Mouse (Mus musculus) spleen, postnatal 36 days (tissue): ENCODE measurements around the gene Sgtb.

Source experiments
- DNase-seq, 2 experiments: peaks; one replicate each; pipeline ENCODE4 v3.0.0; 2022; ENCODE audit warnings: low spot score in 2 of 2, mixed read lengths in 1 of 2

Sgtb gene

DNA sequence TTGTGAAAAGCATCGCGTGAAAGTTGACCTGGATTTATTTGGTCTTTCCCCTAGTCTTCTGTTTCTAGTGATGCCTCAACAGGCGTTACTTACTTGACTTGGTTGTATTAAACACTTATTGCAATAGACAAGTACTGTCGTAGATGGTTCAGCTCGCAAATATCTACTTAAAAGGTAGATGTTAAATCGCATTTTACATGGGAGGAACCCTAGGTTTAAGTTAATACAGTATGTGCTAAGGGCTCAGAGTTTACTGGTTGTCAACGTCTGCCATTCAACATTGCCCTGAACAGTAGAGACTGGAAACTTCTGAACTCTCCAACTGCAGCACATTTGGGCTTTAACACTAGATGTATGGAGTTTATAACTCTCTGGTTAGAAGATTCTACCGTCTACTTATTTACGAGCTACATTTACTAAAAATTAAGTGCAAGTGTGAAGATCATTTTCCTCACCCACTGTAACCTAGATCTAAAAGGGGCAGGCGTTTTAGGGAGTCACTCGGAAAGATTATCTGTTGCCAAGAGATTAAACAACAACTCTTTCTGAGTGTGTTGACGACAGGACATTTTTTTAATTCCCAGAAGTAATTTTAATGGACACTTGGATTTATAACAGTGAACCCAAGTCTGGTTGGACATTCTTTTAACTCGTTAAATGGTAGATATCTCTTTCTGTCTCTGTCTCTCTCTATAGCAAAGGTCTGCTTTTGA lies 69.8 kb downstream of the Sgtb start:
- no peak for DNase-seq

DNA sequence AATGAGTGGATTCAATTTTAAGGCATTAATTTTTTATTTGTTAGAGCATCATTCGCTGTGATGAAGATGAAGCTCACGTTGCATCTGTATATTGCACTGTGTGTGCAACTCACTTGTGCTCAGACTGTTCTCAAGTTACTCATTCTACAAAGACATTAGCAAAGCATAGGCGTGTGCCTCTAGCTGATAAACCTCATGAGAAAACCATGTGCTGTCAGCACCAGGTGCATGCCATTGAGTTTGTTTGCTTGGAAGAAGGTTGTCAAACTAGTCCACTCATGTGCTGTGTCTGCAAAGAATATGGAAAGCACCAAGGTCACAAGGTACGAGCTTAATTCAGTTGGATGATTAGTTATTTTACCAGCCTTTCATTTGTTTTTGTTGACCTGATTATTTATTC lies 77.8 kb downstream of the Sgtb start:
- DNase-seq = no peak
